Mouse (Mus musculus): ENCODE data around the gene Scel.

The Scel gene

DNA sequence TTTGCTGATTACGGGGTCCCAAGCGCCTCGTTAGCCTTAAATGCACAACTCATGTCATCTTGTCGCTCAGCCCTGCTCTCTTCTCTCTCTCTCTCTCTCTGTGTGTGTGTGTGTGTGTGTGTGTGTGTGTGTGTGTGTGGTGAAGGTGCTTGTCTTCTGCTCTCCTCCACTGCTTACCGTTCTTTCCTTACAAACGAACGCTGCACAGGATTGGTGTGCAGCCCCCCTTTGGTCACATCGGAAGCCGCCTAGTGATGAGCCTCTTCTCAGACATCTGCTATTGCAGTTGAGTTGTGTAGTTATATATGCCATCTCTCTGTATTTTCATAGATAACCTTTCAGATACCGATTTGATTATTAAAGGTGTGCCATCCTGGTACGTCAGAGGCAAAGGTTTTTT lies 138.0 kb downstream of the Scel start:
- DNase-seq (ENCODE audit: low spot score in 2 of 2) = no peak

DNA sequence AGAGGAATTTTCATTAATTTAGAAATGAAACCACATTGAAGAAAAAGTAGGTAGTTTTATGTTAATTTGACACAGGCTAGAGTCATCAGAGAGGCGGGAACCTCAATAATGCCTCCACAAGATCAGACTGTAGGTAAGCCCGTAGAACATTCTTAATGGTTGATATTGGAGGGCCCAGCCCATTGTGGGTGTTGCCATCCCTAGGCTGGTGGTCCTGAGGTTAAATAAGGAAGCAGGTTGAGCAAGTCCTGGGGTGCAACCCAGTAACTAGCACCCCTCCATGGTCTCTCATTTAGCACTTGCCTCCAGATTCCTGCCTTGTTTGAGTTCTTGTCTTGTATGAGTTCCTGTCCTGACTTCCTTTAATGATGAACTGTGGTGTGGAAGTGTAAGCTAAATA lies 138.4 kb downstream of the Scel start:
- no peak for DNase-seq (ENCODE audit: low spot score in 2 of 2)

DNA sequence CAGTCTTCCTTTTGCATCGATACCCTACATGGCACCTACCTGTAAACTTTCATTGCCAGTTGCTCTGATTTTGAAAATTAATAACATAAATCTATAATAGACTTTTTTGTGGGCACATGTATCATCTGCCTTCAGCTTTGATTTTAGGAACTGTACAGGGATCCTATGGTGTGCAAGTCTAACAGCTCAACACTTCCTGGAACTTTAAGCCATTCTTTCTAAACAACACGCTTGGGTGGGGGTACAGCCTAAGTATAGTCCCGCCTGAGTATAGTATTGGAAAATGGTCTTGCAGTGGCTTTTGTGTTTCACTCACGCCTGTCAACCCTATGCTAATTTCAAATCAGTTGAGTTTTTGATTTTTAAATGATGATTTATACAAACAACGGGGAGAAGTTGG lies 139.4 kb downstream of the Scel start:
- no peak for DNase-seq (ENCODE audit: low spot score in 2 of 2)

DNA sequence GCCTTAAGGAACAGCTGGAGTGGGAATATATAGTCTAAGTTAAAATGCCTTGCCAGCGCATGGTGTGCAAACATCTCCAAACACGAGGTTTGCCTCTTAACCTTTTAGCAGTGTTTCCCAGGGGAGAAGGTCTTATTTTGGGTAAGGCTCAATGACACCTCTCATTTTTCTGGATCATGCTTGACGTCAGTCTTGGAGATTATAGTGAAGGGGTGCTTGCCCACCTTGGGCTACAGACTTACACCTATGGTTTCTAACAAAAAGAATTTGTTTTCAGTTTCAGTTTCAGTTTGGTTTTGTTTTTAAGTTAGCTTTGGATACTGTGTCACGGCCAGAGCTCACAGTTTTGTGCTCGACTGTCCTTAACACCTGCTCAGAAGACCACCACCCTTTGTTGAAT lies 140.7 kb downstream of the Scel start:
- DNase-seq (ENCODE audit: low spot score in 2 of 2) = no peak

DNA sequence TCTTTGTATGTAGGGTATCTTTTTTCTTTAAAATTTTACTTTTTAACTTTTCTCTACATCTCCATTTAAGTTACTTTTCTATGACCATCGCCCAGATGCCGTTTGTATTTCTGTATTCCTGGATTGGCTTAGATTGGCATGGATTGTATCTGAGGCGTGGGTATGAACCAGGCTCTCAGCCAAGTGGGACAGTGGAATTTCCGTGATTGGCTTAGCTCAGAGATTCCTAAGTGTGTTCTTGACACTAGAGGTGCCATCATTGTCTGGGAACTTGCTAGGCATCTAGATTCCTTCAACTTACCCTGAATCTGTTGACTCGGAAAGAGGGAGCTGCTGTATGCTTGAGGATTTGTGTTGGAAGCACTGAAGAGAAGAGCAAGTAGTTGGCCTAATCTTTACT lies 142.3 kb downstream of the Scel start:
- DNase-seq (ENCODE audit: low spot score in 2 of 2) = no peak

DNA sequence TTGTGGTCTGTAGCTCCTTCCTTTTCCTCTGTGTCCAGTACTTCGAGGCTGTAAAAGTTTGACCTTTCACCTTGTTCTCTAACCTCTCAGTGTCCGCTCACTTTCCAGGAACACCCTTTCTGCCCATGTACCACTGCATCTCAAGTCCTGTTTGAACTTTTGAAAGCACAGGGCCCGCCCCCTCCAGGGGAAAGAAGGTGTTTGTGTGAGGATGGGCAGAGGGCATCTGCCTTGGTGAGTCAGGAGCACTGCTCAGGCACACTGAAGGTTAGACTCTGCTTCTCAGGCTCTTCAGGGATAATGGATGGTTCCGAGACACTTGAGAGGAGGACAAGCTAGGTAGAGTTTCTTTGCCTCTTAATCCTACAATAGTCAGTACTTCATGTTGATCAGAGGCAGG lies 144.7 kb downstream of the Scel start:
- DNase-seq (ENCODE audit: low spot score in 2 of 2) = no peak

All from urinary bladder, adult 18-20 months (tissue).